Mouse (Mus musculus) lung, postnatal 0 days (tissue): ENCODE measurements around the gene Slc38a9.

ENCODE experiments used
- CTCF ChIP-seq: IDR thresholded peaks from 2 replicates; pipeline ENCODE4 v1.5.1; 2016; ENCODE audit warnings: antibody characterized with exemption, mild to moderate bottlenecking
- EP300 ChIP-seq: IDR thresholded peaks from 2 replicates; pipeline ENCODE4 v1.6.1; 2016; ENCODE audit warnings: antibody characterized with exemption, mild to moderate bottlenecking, control low read depth

DNA sequence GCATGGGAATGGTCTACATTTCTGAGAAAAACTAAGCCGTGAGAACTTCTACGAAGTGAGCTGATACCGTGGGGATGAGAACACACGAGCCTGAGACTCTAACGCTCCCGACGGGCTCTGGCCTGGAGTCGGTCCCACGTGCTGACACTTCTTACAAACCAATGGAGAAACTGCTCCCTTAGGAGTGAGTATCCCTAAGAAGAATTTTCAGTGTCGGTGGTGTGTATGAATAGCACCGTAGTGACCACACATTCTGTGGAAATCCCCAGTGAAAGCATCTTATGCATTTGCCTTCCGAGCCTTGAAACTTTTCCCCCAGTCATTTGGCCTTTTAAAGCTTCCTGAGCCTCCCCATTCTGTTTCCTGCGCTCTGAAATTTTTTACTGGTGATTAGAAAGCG is 112.3 kb downstream of the Slc38a9 start:
- TF ChIP-seq EP300, result no peak
- TF ChIP-seq CTCF, result no peak
